Mouse (Mus musculus): Measurements from ENCODE around the gene Zfp346. TPM values are rescaled to one million over a fixed set of nuclear protein-coding genes. Genes with fewer than 3 reads are reported as not detected.
A peak's percentile ranks its signal among the peaks of the same experiment; 100 is the strongest.

The Zfp346 gene
- total RNA-seq, 1 experiment, result 33.9 TPM

- DNase-seq (ENCODE audit: low read depth, low spot score), result no peak
- no peak overlapping the region for H3K27ac ChIP-seq (ENCODE audit: insufficient read depth, low read depth, low read length, poor library complexity, severe bottlenecking)
- H3K9me3 ChIP-seq (ENCODE audit: control insufficient read depth, insufficient read depth, low read depth, low read length), result no peaks in the 10 kb centered on the region
- peaks cover 2 to 15% of the 10 kb centered on the region in 2 experiments; a peak in 2 of 4 replicates for H3K4me1 ChIP-seq (ENCODE audit: control insufficient read depth in 2 of 2, insufficient read depth in 2 of 2, low read length in 2 of 2, poor library complexity in 1 of 2)
- H3K9ac ChIP-seq (ENCODE audit: insufficient read depth, low read depth, low read length, poor library complexity, severe bottlenecking), result peak overlapping the region; percentile 16; the same call in 1 of the 2 replicates
- H3K4me3 ChIP-seq (ENCODE audit: insufficient read depth in 1 of 2, low read depth in 1 of 2, low read length in 2 of 2, poor library complexity in 1 of 2, severe bottlenecking in 1 of 2), result peak overlapping the region; percentile 33 to 43; a peak in 2 of 4 replicates
- in situ Hi-C loops (cut with MboI; ENCODE audit: low sequenced_read_pairs in 2 of 2, unreplicated experiment in 2 of 2), result no loop called here
- no peaks in the 10 kb centered on the region for H3K36me3 ChIP-seq (ENCODE audit: control insufficient read depth, insufficient read depth, low read length, poor library complexity, severe bottlenecking)
- TF ChIP-seq HCFC1 (IDR thresholded peaks at IDR 0.05; ENCODE audit: borderline replicate concordance, insufficient read depth, low read length), result no peak
- TF ChIP-seq CHD2 (IDR thresholded peaks at IDR 0.05; ENCODE audit: low read depth, low read length), result no peak
- no peak for TF ChIP-seq ZC3H11A (IDR thresholded peaks at IDR 0.05; ENCODE audit: borderline replicate concordance, low read depth, low read length)
- TF ChIP-seq ZNF384 (IDR thresholded peaks at IDR 0.05; ENCODE audit: low read depth, low read length), result no peak
- no peak for TF ChIP-seq MAFK (IDR thresholded peaks at IDR 0.05; ENCODE audit: insufficient read depth, low read depth, low read length)
These were observed 63.9 kb downstream of the Zfp346 start for GRCm38 (mm10) chr13:55168958-55169369.

DNA sequence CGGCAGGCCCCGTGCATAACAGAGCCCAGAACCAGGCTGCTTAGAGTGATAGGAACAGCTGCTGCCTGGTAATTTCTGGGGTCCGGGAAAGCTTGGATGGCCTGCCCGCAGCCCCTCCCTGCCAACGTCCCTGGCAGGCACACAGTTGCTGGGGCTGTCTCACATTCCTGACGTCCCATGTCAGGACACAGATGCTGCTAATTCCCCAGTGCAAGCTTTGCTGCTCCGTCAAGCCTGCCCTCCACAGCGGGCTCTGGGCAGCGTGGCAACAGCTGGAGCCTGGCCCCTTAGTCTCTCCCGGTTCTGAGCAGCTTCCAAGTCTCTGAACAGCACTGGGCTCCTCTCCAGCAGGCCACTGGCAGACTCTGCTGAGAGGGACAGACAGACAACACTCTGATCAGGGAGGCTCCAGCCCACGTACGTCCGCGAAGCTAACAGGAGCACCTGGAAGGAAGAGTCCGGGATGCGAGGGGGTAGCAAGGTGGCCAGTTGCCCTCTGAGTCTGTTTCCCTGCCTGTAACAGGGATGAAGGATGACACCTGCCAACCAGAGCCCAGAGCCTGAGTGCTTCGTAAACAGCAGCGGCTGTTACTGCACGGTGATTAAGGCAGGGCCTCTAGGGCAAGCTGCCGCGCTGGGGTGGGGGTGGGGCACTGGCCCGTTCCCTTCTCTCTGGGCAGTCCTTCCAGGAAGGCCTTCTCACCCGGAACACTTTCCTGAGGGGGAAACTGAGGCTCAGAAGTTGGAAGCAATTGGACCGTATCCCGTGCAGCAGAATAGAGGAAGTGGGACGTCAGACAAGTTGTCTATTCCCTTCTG, 66.6 kb downstream of the Zfp346 start:
- no peaks in the 10 kb centered on the region for H3K9me3 ChIP-seq (ENCODE audit: control insufficient read depth, insufficient read depth, low read depth, low read length)
- no peaks in the 10 kb centered on the region for H3K36me3 ChIP-seq (ENCODE audit: control insufficient read depth, insufficient read depth, low read length, poor library complexity, severe bottlenecking)
- in situ Hi-C loops (cut with MboI; ENCODE audit: low sequenced_read_pairs in 2 of 2, unreplicated experiment in 2 of 2), result no loop called here
- no peak overlapping the region for H3K9ac ChIP-seq (ENCODE audit: insufficient read depth, low read depth, low read length, poor library complexity, severe bottlenecking)
- H3K4me3 ChIP-seq (ENCODE audit: insufficient read depth in 1 of 2, low read depth in 1 of 2, low read length in 2 of 2, poor library complexity in 1 of 2, severe bottlenecking in 1 of 2), result peak overlapping the region; percentile 15 to 37; a peak in 2 of 4 replicates
- H3K27ac ChIP-seq (ENCODE audit: insufficient read depth, low read depth, low read length, poor library complexity, severe bottlenecking), result no peak overlapping the region
- DNase-seq (ENCODE audit: low read depth, low spot score), result no peak
- H3K4me1 ChIP-seq (ENCODE audit: control insufficient read depth in 2 of 2, insufficient read depth in 2 of 2, low read length in 2 of 2, poor library complexity in 1 of 2), result peaks cover 2 to 11% of the 10 kb centered on the region in 2 experiments; a peak in 2 of 4 replicates
- TF ChIP-seq HCFC1 (IDR thresholded peaks at IDR 0.05; ENCODE audit: borderline replicate concordance, insufficient read depth, low read length) (no peak), CHD2 (IDR thresholded peaks at IDR 0.05; ENCODE audit: low read depth, low read length) (no peak), ZC3H11A (IDR thresholded peaks at IDR 0.05; ENCODE audit: borderline replicate concordance, low read depth, low read length) (no peak)

DNA sequence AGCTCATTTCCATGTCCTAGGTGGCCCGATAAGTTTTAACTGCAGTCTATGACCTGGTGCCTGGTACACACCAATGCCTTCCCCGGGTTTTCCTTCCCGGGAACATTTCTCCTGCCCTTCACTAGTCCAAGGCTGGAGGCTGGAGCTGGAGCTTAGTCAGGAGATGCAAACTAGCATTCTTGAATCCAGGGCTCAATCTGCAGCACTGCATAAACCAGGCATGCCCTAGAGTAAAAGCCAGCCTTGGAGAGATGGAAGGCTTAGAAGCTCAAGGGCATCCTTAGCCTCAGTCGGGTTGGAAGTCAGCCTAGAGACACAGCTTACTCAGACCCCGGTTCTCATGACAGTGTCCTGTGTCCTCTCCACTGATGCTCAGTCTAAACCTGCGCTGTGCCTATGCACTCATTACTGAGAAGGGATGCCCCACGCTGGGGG, 67.2 kb downstream of the Zfp346 start:
- TF ChIP-seq HCFC1 (IDR thresholded peaks at IDR 0.05; ENCODE audit: borderline replicate concordance, insufficient read depth, low read length) (no peak), ZC3H11A (IDR thresholded peaks at IDR 0.05; ENCODE audit: borderline replicate concordance, low read depth, low read length) (no peak), CHD2 (IDR thresholded peaks at IDR 0.05; ENCODE audit: low read depth, low read length) (no peak), MAFK (IDR thresholded peaks at IDR 0.05; ENCODE audit: insufficient read depth, low read depth, low read length) (no peak), ZNF384 (IDR thresholded peaks at IDR 0.05; ENCODE audit: low read depth, low read length) (no peak)
- Histone ChIP-seq H3K4me1 (ENCODE audit: control insufficient read depth in 2 of 2, insufficient read depth in 2 of 2, low read length in 2 of 2, poor library complexity in 1 of 2) (peaks cover 2 to 6% of the 10 kb centered on the region in 2 experiments; a peak in 2 of 4 replicates), H3K27ac (ENCODE audit: insufficient read depth, low read depth, low read length, poor library complexity, severe bottlenecking) (no peak overlapping the region), H3K9ac (ENCODE audit: insufficient read depth, low read depth, low read length, poor library complexity, severe bottlenecking) (no peak overlapping the region), H3K4me3 (ENCODE audit: insufficient read depth in 1 of 2, low read depth in 1 of 2, low read length in 2 of 2, poor library complexity in 1 of 2, severe bottlenecking in 1 of 2) (no peak overlapping the region), H3K9me3 (ENCODE audit: control insufficient read depth, insufficient read depth, low read depth, low read length) (no peaks in the 10 kb centered on the region), H3K36me3 (ENCODE audit: control insufficient read depth, insufficient read depth, low read length, poor library complexity, severe bottlenecking) (no peaks in the 10 kb centered on the region)
- no peak for DNase-seq (ENCODE audit: low read depth, low spot score)
- in situ Hi-C loops (cut with MboI; ENCODE audit: low sequenced_read_pairs in 2 of 2, unreplicated experiment in 2 of 2), result no loop called here

DNA sequence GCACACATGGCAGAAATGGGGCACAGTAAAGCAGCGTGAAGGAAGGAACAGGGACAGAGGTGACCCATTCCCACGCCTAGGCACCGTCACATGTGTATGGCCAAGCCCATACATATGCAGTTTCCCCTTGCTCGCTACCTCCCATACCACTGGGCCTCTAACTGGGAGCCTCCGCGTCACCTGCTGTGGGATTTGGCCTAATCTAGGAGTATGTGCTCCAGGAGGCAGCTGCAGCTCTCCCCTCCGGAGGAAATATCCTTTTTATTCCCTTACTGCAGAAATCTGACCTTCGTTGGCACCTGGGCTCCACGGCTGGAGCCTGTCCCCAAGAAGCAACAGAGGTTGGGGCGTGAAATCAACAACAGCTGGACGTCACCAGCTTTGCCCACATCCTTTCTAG, 69.2 kb downstream of the Zfp346 start:
- Histone ChIP-seq H3K9ac (ENCODE audit: insufficient read depth, low read depth, low read length, poor library complexity, severe bottlenecking) (no peak overlapping the region), H3K4me3 (ENCODE audit: insufficient read depth in 1 of 2, low read depth in 1 of 2, low read length in 2 of 2, poor library complexity in 1 of 2, severe bottlenecking in 1 of 2) (no peak overlapping the region), H3K36me3 (ENCODE audit: control insufficient read depth, insufficient read depth, low read length, poor library complexity, severe bottlenecking) (no peaks in the 10 kb centered on the region), H3K27ac (ENCODE audit: insufficient read depth, low read depth, low read length, poor library complexity, severe bottlenecking) (no peak overlapping the region), H3K4me1 (ENCODE audit: control insufficient read depth in 2 of 2, insufficient read depth in 2 of 2, low read length in 2 of 2, poor library complexity in 1 of 2) (peaks cover 2 to 3% of the 10 kb centered on the region in 2 experiments; a peak in 3 of 4 replicates), H3K9me3 (ENCODE audit: control insufficient read depth, insufficient read depth, low read depth, low read length) (no peaks in the 10 kb centered on the region)
- TF ChIP-seq MAFK (IDR thresholded peaks at IDR 0.05; ENCODE audit: insufficient read depth, low read depth, low read length) (no peak), ZNF384 (IDR thresholded peaks at IDR 0.05; ENCODE audit: low read depth, low read length) (no peak), CHD2 (IDR thresholded peaks at IDR 0.05; ENCODE audit: low read depth, low read length) (no peak), ZC3H11A (IDR thresholded peaks at IDR 0.05; ENCODE audit: borderline replicate concordance, low read depth, low read length) (no peak), HCFC1 (IDR thresholded peaks at IDR 0.05; ENCODE audit: borderline replicate concordance, insufficient read depth, low read length) (no peak)
- no peak for DNase-seq (ENCODE audit: low read depth, low spot score)
- in situ Hi-C loops (cut with MboI; ENCODE audit: low sequenced_read_pairs in 2 of 2, unreplicated experiment in 2 of 2), result no loop called here
